Mouse (Mus musculus): Measurements from ENCODE around the gene Afdn. TPM values are rescaled to one million over a fixed set of nuclear protein-coding genes. Genes with fewer than 3 reads are reported as not detected.

Afdn gene
- 116 and 118 TPM in 2 replicates for polyA plus RNA-seq (2015; fragmentation: Nextera tagmentation; extraction: Ambion mirVana)

- WGBS, result under 1% methylated on average over 69 of the region's 108 CpGs
- Histone ChIP-seq H3K27ac (replicated peaks) (peak within 1 kb of the TSS; percentile 96), H3K9me3 (ENCODE audit: control insufficient read depth, low read length) (no peaks in the 10 kb centered on the region), H3K27me3 (ENCODE audit: control insufficient read depth, insufficient read depth, low read length) (no peaks in the 10 kb centered on the region), H3K9ac (ENCODE audit: low read length) (peak within 1 kb of the TSS; percentile 90), H3K4me1 (replicated peaks; ENCODE audit: control insufficient read depth, insufficient read depth) (no peaks in the 10 kb centered on the region), H3K4me2 (replicated peaks; ENCODE audit: low read depth) (peak within 1 kb of the TSS; percentile 97), H3K36me3 (ENCODE audit: control insufficient read depth, insufficient read depth, low read length) (no peaks in the 10 kb centered on the region), H3K4me3 (ENCODE audit: low read depth, low read length) (peak within 1 kb of the TSS; percentile 81)
- ATAC-seq (ENCODE audit: low FRiP score, low TSS enrichment) (peak; percentile 98), DNase-seq (ENCODE audit: low spot score) (peak; percentile 90)
- TF ChIP-seq CTCF (IDR thresholded peaks at IDR 0.05; ENCODE audit: low read depth), result no peak
- no peak for TF ChIP-seq EP300 (optimal IDR thresholded peaks at IDR 0.05)
Measured at GRCm38 (mm10) chr17:13759853-13760627, at the start of gene Afdn. Afdn (plus strand) TSS chr17:13760539.

GRCm38 (mm10) chr17:13711173-13711572 lies 49.2 kb upstream of the Afdn start:
- no peak overlapping the region for H3K27ac ChIP-seq (replicated peaks)
- H3K9ac ChIP-seq (ENCODE audit: low read length), result no peak overlapping the region
- no peak overlapping the region for H3K4me2 ChIP-seq (replicated peaks; ENCODE audit: low read depth)
- no peaks in the 10 kb centered on the region for H3K4me1 ChIP-seq (replicated peaks; ENCODE audit: control insufficient read depth, insufficient read depth)
- no peaks in the 10 kb centered on the region for H3K36me3 ChIP-seq (ENCODE audit: control insufficient read depth, insufficient read depth, low read length)
- no peak overlapping the region for H3K4me3 ChIP-seq (ENCODE audit: low read depth, low read length)
- 78% methylated on average over 5 of the region's 5 CpGs for WGBS
- H3K9me3 ChIP-seq (ENCODE audit: control insufficient read depth, low read length), result no peaks in the 10 kb centered on the region
- TF ChIP-seq CTCF (IDR thresholded peaks at IDR 0.05; ENCODE audit: low read depth) (no peak), EP300 (optimal IDR thresholded peaks at IDR 0.05) (no peak)
- ATAC-seq (ENCODE audit: low FRiP score, low TSS enrichment) (no peak), DNase-seq (ENCODE audit: low spot score) (no peak)
- H3K27me3 ChIP-seq (ENCODE audit: control insufficient read depth, insufficient read depth, low read length), result no peaks in the 10 kb centered on the region

- TF ChIP-seq CTCF (IDR thresholded peaks at IDR 0.05; ENCODE audit: low read depth) (no peak), EP300 (optimal IDR thresholded peaks at IDR 0.05) (no peak)
- no peak overlapping the region for H3K4me3 ChIP-seq (ENCODE audit: low read depth, low read length)
- no peak overlapping the region for H3K4me2 ChIP-seq (replicated peaks; ENCODE audit: low read depth)
- DNase-seq (ENCODE audit: low spot score), result no peak
- no peaks in the 10 kb centered on the region for H3K4me1 ChIP-seq (replicated peaks; ENCODE audit: control insufficient read depth, insufficient read depth)
- no peak for ATAC-seq (ENCODE audit: low FRiP score, low TSS enrichment)
- H3K27ac ChIP-seq (replicated peaks), result no peak overlapping the region
- H3K27me3 ChIP-seq (ENCODE audit: control insufficient read depth, insufficient read depth, low read length), result no peaks in the 10 kb centered on the region
- no peaks in the 10 kb centered on the region for H3K9me3 ChIP-seq (ENCODE audit: control insufficient read depth, low read length)
- no peaks in the 10 kb centered on the region for H3K36me3 ChIP-seq (ENCODE audit: control insufficient read depth, insufficient read depth, low read length)
- no peak overlapping the region for H3K9ac ChIP-seq (ENCODE audit: low read length)
- 48% methylated on average over 6 of the region's 6 CpGs for WGBS
Measured at GRCm38 (mm10) chr17:13712116-13712515, 48.2 kb upstream of the Afdn start.

GRCm38 (mm10) chr17:13712518-13712917 lies 47.8 kb upstream of the Afdn start:
- TF ChIP-seq CTCF (IDR thresholded peaks at IDR 0.05; ENCODE audit: low read depth) (no peak), EP300 (optimal IDR thresholded peaks at IDR 0.05) (no peak)

GRCm38 (mm10) chr17:13714128-13714527 lies 46.2 kb upstream of the Afdn start:
- TF ChIP-seq CTCF (IDR thresholded peaks at IDR 0.05; ENCODE audit: low read depth), result no peak
- peak; percentile 52 for TF ChIP-seq EP300 (optimal IDR thresholded peaks at IDR 0.05)
- Histone ChIP-seq H3K27ac (replicated peaks) (peak overlapping the region; percentile 77), H3K36me3 (ENCODE audit: control insufficient read depth, insufficient read depth, low read length) (no peaks in the 10 kb centered on the region), H3K27me3 (ENCODE audit: control insufficient read depth, insufficient read depth, low read length) (no peaks in the 10 kb centered on the region), H3K4me2 (replicated peaks; ENCODE audit: low read depth) (no peak overlapping the region), H3K9ac (ENCODE audit: low read length) (no peak overlapping the region), H3K4me3 (ENCODE audit: low read depth, low read length) (no peak overlapping the region), H3K9me3 (ENCODE audit: control insufficient read depth, low read length) (no peaks in the 10 kb centered on the region), H3K4me1 (replicated peaks; ENCODE audit: control insufficient read depth, insufficient read depth) (no peaks in the 10 kb centered on the region)
- ATAC-seq (ENCODE audit: low FRiP score, low TSS enrichment), result 0 out of 2 replicates have a peak, but pooled peaks have one; percentile 46
- 80% methylated on average over 4 of the region's 4 CpGs for WGBS
- peak; percentile 36 for DNase-seq (ENCODE audit: low spot score)

More at GRCm38 (mm10) chr17:13712518-13712917, 47.8 kb upstream of the Afdn start:
- H3K27ac ChIP-seq (replicated peaks), result peak overlapping the region; percentile 49; the same call in 1 of the 2 replicates
- no peak overlapping the region for H3K9ac ChIP-seq (ENCODE audit: low read length)
- no peak overlapping the region for H3K4me2 ChIP-seq (replicated peaks; ENCODE audit: low read depth)
- no peaks in the 10 kb centered on the region for H3K36me3 ChIP-seq (ENCODE audit: control insufficient read depth, insufficient read depth, low read length)
- no peaks in the 10 kb centered on the region for H3K27me3 ChIP-seq (ENCODE audit: control insufficient read depth, insufficient read depth, low read length)
- ATAC-seq (ENCODE audit: low FRiP score, low TSS enrichment), result no peak
- WGBS, result 93% methylated on average over 3 of the region's 3 CpGs
- H3K4me3 ChIP-seq (ENCODE audit: low read depth, low read length), result no peak overlapping the region
- DNase-seq (ENCODE audit: low spot score), result no peak
- no peaks in the 10 kb centered on the region for H3K9me3 ChIP-seq (ENCODE audit: control insufficient read depth, low read length)
- H3K4me1 ChIP-seq (replicated peaks; ENCODE audit: control insufficient read depth, insufficient read depth), result no peaks in the 10 kb centered on the region

- ATAC-seq (ENCODE audit: low FRiP score, low TSS enrichment), result peak; percentile 60
- TF ChIP-seq EP300 (optimal IDR thresholded peaks at IDR 0.05) (no peak), CTCF (IDR thresholded peaks at IDR 0.05; ENCODE audit: low read depth) (no peak)
Measured at GRCm38 (mm10) chr17:13714654-13715053, 45.7 kb upstream of the Afdn start.

More at GRCm38 (mm10) chr17:13714654-13715053, 45.7 kb upstream of the Afdn start:
- Histone ChIP-seq H3K4me3 (ENCODE audit: low read depth, low read length) (no peak overlapping the region), H3K9ac (ENCODE audit: low read length) (no peak overlapping the region), H3K9me3 (ENCODE audit: control insufficient read depth, low read length) (no peaks in the 10 kb centered on the region), H3K36me3 (ENCODE audit: control insufficient read depth, insufficient read depth, low read length) (no peaks in the 10 kb centered on the region), H3K27ac (replicated peaks) (peak overlapping the region; percentile 81), H3K4me2 (replicated peaks; ENCODE audit: low read depth) (no peak overlapping the region), H3K4me1 (replicated peaks; ENCODE audit: control insufficient read depth, insufficient read depth) (no peaks in the 10 kb centered on the region), H3K27me3 (ENCODE audit: control insufficient read depth, insufficient read depth, low read length) (no peaks in the 10 kb centered on the region)
- WGBS, result 53% methylated on average over 4 of the region's 4 CpGs
- peak; percentile 66 for DNase-seq (ENCODE audit: low spot score)
